Mouse (Mus musculus): ENCODE data around the gene Ddah1. TPM values are rescaled to one million over a fixed set of nuclear protein-coding genes. Genes with fewer than 3 reads are reported as not detected.
A peak's percentile ranks its signal among the peaks of the same experiment; 100 is the strongest.

Gene Ddah1
- total and polyA plus RNA-seq, 2 experiments from 2014 or later, result 8.1 to 12.4 TPM

DNA sequence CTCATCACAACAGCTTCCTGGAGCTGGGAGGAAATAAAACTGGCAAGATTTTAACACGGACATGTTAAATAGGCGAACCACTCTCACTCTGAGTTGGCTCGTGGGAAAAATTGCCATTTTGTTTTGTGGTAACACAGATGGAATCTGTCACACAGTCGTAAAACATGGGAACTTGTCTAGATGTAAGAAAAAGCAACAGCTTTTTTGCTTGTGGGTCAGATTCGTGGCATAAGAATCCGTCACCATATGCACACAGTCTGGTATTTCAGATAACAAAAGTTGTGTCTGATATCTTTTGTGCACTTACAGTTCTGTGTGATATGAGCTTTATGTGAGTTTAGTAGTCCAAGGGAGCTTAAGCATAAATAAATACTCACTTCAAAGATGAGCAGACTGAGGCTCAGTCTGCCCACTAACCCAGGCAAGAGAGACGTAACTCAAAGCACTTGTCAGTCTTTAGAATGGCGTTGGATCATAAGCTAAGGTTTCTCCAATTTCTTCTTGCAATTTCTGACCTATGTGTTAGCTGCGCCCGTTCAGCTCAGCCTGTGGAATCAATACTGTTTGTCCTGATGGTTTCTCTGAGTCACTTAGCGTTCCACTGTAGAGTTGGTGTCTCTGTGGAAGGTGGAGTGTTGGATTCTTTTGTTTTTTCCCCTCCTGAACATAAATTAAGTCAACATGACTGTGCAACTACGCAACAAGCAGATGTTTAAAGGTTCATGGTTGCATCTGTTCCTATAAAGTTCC lies 83.7 kb downstream of the Ddah1 start:
- no peak overlapping the region for H3K27ac ChIP-seq (ENCODE audit: low read depth)
- no peaks in the 10 kb centered on the region for H3K4me1 ChIP-seq (ENCODE audit: control insufficient read depth, insufficient read depth)
- TF ChIP-seq EP300 (IDR thresholded peaks at IDR 0.05; ENCODE audit: low read depth) (no peak), CTCF (IDR thresholded peaks at IDR 0.05; ENCODE audit: low read depth) (no peak)
- no peaks in the 10 kb centered on the region for H3K9me3 ChIP-seq (replicated peaks; ENCODE audit: control insufficient read depth, low read length)
- no peak overlapping the region for H3K9ac ChIP-seq (replicated peaks; ENCODE audit: low read depth, low read length)
- H3K36me3 ChIP-seq (replicated peaks; ENCODE audit: control insufficient read depth, insufficient read depth, low read length), result no peaks in the 10 kb centered on the region
- ATAC-seq (ENCODE audit: insufficient read depth, low read depth) (no peak), DNase-seq (ENCODE audit: low spot score) (no peak)
- no peaks in the 10 kb centered on the region for H3K27me3 ChIP-seq (ENCODE audit: control insufficient read depth, insufficient read depth, low read length)
- 79% methylated on average over 12 of the region's 12 CpGs for WGBS
- H3K4me3 ChIP-seq (ENCODE audit: low read depth, low read length), result no peak overlapping the region
- H3K4me2 ChIP-seq (ENCODE audit: low read depth, low read length), result no peak overlapping the region

DNA sequence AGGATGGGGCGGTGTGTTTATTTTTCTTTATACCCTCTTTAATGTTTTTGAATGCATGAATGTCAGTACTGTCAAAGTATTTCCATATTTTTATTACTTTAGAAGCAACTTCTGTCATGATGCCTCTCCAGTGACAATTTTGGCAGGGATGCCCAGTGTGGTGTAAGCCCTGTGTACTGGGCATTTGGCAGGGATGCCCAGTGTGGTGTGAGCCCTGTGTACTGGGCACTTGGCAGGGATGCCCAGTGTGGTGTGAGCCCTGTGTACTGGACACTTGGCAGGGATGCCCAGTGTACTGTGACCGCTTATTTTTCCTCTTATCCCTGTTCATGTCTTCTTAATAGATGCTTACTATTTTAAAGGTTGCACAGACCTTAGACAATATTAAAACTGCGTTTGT lies 85.4 kb downstream of the Ddah1 start:
- H3K27ac ChIP-seq (ENCODE audit: low read depth), result no peak overlapping the region
- H3K9ac ChIP-seq (replicated peaks; ENCODE audit: low read depth, low read length), result no peak overlapping the region
- H3K4me2 ChIP-seq (ENCODE audit: low read depth, low read length), result no peak overlapping the region
- ATAC-seq (ENCODE audit: insufficient read depth, low read depth), result no peak
- no peaks in the 10 kb centered on the region for H3K4me1 ChIP-seq (ENCODE audit: control insufficient read depth, insufficient read depth)
- no peak for DNase-seq (ENCODE audit: low spot score)
- H3K4me3 ChIP-seq (ENCODE audit: low read depth, low read length), result no peak overlapping the region
- no peak for TF ChIP-seq CTCF (IDR thresholded peaks at IDR 0.05; ENCODE audit: low read depth)
- TF ChIP-seq EP300 (IDR thresholded peaks at IDR 0.05; ENCODE audit: low read depth), result no peak
- H3K36me3 ChIP-seq (replicated peaks; ENCODE audit: control insufficient read depth, insufficient read depth, low read length), result no peaks in the 10 kb centered on the region
- no peaks in the 10 kb centered on the region for H3K9me3 ChIP-seq (replicated peaks; ENCODE audit: control insufficient read depth, low read length)
- 81% methylated on average over 3 of the region's 3 CpGs for WGBS
- H3K27me3 ChIP-seq (ENCODE audit: control insufficient read depth, insufficient read depth, low read length), result no peaks in the 10 kb centered on the region

- ATAC-seq (ENCODE audit: insufficient read depth, low read depth) (no peak), DNase-seq (ENCODE audit: low spot score) (no peak)
- TF ChIP-seq EP300 (IDR thresholded peaks at IDR 0.05; ENCODE audit: low read depth) (no peak), CTCF (IDR thresholded peaks at IDR 0.05; ENCODE audit: low read depth) (no peak)
- H3K4me2 ChIP-seq (ENCODE audit: low read depth, low read length), result no peak overlapping the region
- no peaks in the 10 kb centered on the region for H3K27me3 ChIP-seq (ENCODE audit: control insufficient read depth, insufficient read depth, low read length)
- H3K4me3 ChIP-seq (ENCODE audit: low read depth, low read length), result no peak overlapping the region
- H3K4me1 ChIP-seq (ENCODE audit: control insufficient read depth, insufficient read depth), result no peaks in the 10 kb centered on the region
- H3K36me3 ChIP-seq (replicated peaks; ENCODE audit: control insufficient read depth, insufficient read depth, low read length), result no peaks in the 10 kb centered on the region
- no peaks in the 10 kb centered on the region for H3K9me3 ChIP-seq (replicated peaks; ENCODE audit: control insufficient read depth, low read length)
- no peak overlapping the region for H3K27ac ChIP-seq (ENCODE audit: low read depth)
- H3K9ac ChIP-seq (replicated peaks; ENCODE audit: low read depth, low read length), result no peak overlapping the region
- WGBS, result 76% methylated on average over 3 of the region's 3 CpGs
These were observed 86.4 kb downstream of the Ddah1 start for GRCm38 (mm10) chr3:145844891-145845290.

DNA sequence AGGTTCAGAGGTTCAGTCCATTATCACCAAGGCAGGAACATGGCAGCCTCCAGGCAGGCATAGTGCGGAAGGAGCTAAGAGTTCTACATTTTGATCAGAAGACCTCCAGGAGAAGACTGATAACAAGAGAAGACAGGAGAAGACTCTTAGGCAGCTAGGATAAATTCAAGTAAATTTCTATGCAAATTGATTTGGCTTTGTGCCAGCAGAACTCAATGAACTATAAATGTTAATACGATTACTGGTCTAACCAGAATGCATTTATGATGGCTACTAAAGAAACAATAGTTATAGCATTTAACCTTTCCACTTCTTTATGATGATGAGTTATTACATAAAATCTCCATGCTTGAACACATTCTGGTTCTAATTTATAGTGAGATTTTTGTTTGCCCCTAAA lies 87.8 kb downstream of the Ddah1 start:
- Histone ChIP-seq H3K4me1 (ENCODE audit: control insufficient read depth, insufficient read depth) (no peaks in the 10 kb centered on the region), H3K9me3 (replicated peaks; ENCODE audit: control insufficient read depth, low read length) (no peaks in the 10 kb centered on the region), H3K27ac (ENCODE audit: low read depth) (no peak overlapping the region), H3K27me3 (ENCODE audit: control insufficient read depth, insufficient read depth, low read length) (no peaks in the 10 kb centered on the region), H3K4me3 (ENCODE audit: low read depth, low read length) (no peak overlapping the region), H3K4me2 (ENCODE audit: low read depth, low read length) (no peak overlapping the region), H3K36me3 (replicated peaks; ENCODE audit: control insufficient read depth, insufficient read depth, low read length) (no peaks in the 10 kb centered on the region), H3K9ac (replicated peaks; ENCODE audit: low read depth, low read length) (no peak overlapping the region)
- TF ChIP-seq CTCF (IDR thresholded peaks at IDR 0.05; ENCODE audit: low read depth) (no peak), EP300 (IDR thresholded peaks at IDR 0.05; ENCODE audit: low read depth) (no peak)
- WGBS, result 92% methylated on average over 2 of the region's 2 CpGs
- no peak for DNase-seq (ENCODE audit: low spot score)
- no peak for ATAC-seq (ENCODE audit: insufficient read depth, low read depth)

- DNase-seq (ENCODE audit: low spot score) (no peak), ATAC-seq (ENCODE audit: insufficient read depth, low read depth) (no peak)
- H3K27ac ChIP-seq (ENCODE audit: low read depth), result no peak overlapping the region
- no peaks in the 10 kb centered on the region for H3K27me3 ChIP-seq (ENCODE audit: control insufficient read depth, insufficient read depth, low read length)
- no peaks in the 10 kb centered on the region for H3K9me3 ChIP-seq (replicated peaks; ENCODE audit: control insufficient read depth, low read length)
- no peak overlapping the region for H3K4me2 ChIP-seq (ENCODE audit: low read depth, low read length)
- no peak overlapping the region for H3K9ac ChIP-seq (replicated peaks; ENCODE audit: low read depth, low read length)
- no peak for TF ChIP-seq EP300 (IDR thresholded peaks at IDR 0.05; ENCODE audit: low read depth)
- no peak for TF ChIP-seq CTCF (IDR thresholded peaks at IDR 0.05; ENCODE audit: low read depth)
- peaks cover 4% of the 10 kb centered on the region; the same call in 1 of the 2 replicates for H3K4me1 ChIP-seq (ENCODE audit: control insufficient read depth, insufficient read depth)
- H3K4me3 ChIP-seq (ENCODE audit: low read depth, low read length), result no peak overlapping the region
- no peaks in the 10 kb centered on the region for H3K36me3 ChIP-seq (replicated peaks; ENCODE audit: control insufficient read depth, insufficient read depth, low read length)
- 59% methylated on average over 5 of the region's 5 CpGs for WGBS
These were observed 93.6 kb downstream of the Ddah1 start for GRCm38 (mm10) chr3:145852041-145852440.

GRCm38 (mm10) chr3:145852800-145853199 lies 94.3 kb downstream of the Ddah1 start:
- no peak overlapping the region for H3K4me2 ChIP-seq (ENCODE audit: low read depth, low read length)
- no peak for DNase-seq (ENCODE audit: low spot score)
- peaks cover 4% of the 10 kb centered on the region; the same call in 1 of the 2 replicates for H3K4me1 ChIP-seq (ENCODE audit: control insufficient read depth, insufficient read depth)
- H3K27ac ChIP-seq (ENCODE audit: low read depth), result no peak overlapping the region
- H3K9me3 ChIP-seq (replicated peaks; ENCODE audit: control insufficient read depth, low read length), result peaks cover 5% of the 10 kb centered on the region; the same call in 1 of the 2 replicates
- no peaks in the 10 kb centered on the region for H3K27me3 ChIP-seq (ENCODE audit: control insufficient read depth, insufficient read depth, low read length)
- no peak overlapping the region for H3K4me3 ChIP-seq (ENCODE audit: low read depth, low read length)
- no peak overlapping the region for H3K9ac ChIP-seq (replicated peaks; ENCODE audit: low read depth, low read length)
- TF ChIP-seq EP300 (IDR thresholded peaks at IDR 0.05; ENCODE audit: low read depth) (no peak), CTCF (IDR thresholded peaks at IDR 0.05; ENCODE audit: low read depth) (no peak)
- WGBS, result 95% methylated on average over 4 of the region's 4 CpGs
- H3K36me3 ChIP-seq (replicated peaks; ENCODE audit: control insufficient read depth, insufficient read depth, low read length), result no peaks in the 10 kb centered on the region
- 0 out of 2 replicates have a peak, but pooled peaks have one; percentile 24 for ATAC-seq (ENCODE audit: insufficient read depth, low read depth)

All from heart, postnatal 0 days (tissue).